Mouse (Mus musculus) CH12.LX (cell line): ENCODE measurements around the gene Tnfaip8l1.

ENCODE experiments used
- CHD2 ChIP-seq: IDR thresholded peaks from 2 replicates; pipeline ENCODE4 v1.6.1; 2011; ENCODE audit warnings: low read length, improper control_type of control experiment
- CTCF ChIP-seq, 2 experiments: IDR thresholded peaks in 1 of 2; conservative IDR thresholded peaks in 1 of 2; 2 replicates each; pipeline ENCODE4 v1.5.1; 2011 to 2012; ENCODE audit warnings: low read depth in 2 of 2, low read length in 2 of 2, improper control_type of control experiment in 1 of 2, inconsistent platforms in 1 of 2, mild to moderate bottlenecking in 1 of 2, moderate library complexity in 1 of 2
- ELF1 ChIP-seq: IDR thresholded peaks from 2 replicates; pipeline ENCODE4 v1.6.1; 2014; ENCODE audit warnings: low read depth, mild to moderate bottlenecking, inconsistent platforms, low read length, improper control_type of control experiment
- HCFC1 ChIP-seq: IDR thresholded peaks from 2 replicates; pipeline ENCODE4 v1.6.1; 2012; ENCODE audit warnings: low read depth, mild to moderate bottlenecking, inconsistent platforms, low read length, improper control_type of control experiment
- JUND ChIP-seq: conservative IDR thresholded peaks from 2 replicates; pipeline ENCODE4 v1.6.1; 2011; ENCODE audit warnings: low read depth, low read length, improper control_type of control experiment
- MAX ChIP-seq: IDR thresholded peaks from 2 replicates; pipeline ENCODE4 v1.6.1; 2011; ENCODE audit warnings: low read length, improper control_type of control experiment
- MEF2A ChIP-seq: IDR thresholded peaks from 2 replicates; pipeline ENCODE4 v1.6.1; 2014; ENCODE audit warnings: low read depth, mild to moderate bottlenecking, inconsistent platforms, low read length, improper control_type of control experiment, borderline replicate concordance
- NRF1 ChIP-seq: IDR thresholded peaks from 2 replicates; pipeline ENCODE4 v1.6.1; 2014; ENCODE audit warnings: low read depth, mild to moderate bottlenecking, inconsistent platforms, low read length, improper control_type of control experiment, moderate library complexity
- POLR2A ChIP-seq: IDR thresholded peaks from 2 replicates; pipeline ENCODE4 v1.6.1; 2011; ENCODE audit warnings: low read depth, mild to moderate bottlenecking, improper control_type of control experiment, low read length
- TBP ChIP-seq: conservative IDR thresholded peaks from 2 replicates; pipeline ENCODE4 v1.6.1; 2011; ENCODE audit warnings: low read depth, low read length, improper control_type of control experiment
- ZMIZ1 ChIP-seq: IDR thresholded peaks from 2 replicates; pipeline ENCODE4 v1.6.1; 2012; ENCODE audit warnings: low read depth, mild to moderate bottlenecking, inconsistent platforms, low read length, improper control_type of control experiment

DNA sequence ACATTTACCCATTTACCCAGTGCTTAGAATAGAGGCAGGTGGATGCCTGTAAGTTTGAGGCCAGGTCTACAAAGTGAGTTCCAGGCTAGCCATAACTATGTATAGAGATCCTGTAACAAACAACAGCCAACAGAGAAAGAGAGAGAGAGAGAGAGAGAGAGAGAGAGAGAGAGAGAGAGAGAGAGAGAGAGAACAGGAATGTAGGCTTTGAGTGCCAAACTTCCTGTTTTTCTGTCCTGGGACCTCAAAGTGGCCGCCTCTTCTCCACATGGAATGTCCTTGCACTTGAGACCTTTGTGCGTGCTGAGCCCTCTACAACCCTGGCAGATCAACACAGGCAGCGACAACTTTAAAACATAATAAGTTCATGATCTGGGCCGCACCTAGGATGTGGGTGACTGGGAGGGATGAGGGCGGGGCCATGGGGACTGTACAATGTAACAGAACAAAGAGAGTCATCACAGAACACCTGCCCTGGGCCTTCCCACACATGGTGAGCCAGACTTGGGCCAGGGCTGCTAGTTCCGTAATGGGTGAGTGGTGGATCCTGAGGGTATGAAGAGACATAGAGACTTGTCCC, 1.3 kb downstream of the Tnfaip8l1 start:
- TF ChIP-seq CTCF (conservative IDR thresholded peaks at IDR 0.05 in 1 of 2, IDR thresholded peaks at IDR 0.05 in 1 of 2; ENCODE audit: low read depth in 2 of 2, low read length in 2 of 2), result no peak
- TF ChIP-seq JUND, result no peak
- TF ChIP-seq POLR2A, result no peak
- no peak for TF ChIP-seq HCFC1
- TF ChIP-seq TBP, result no peak
- no peak for TF ChIP-seq CHD2
- no peak for TF ChIP-seq ZMIZ1
- no peak for TF ChIP-seq MAX
- TF ChIP-seq ELF1, result no peak
- TF ChIP-seq MEF2A, result no peak
- no peak for TF ChIP-seq NRF1
